Comparison of ENCODE assay signal across 9 mouse cellular contexts in genomic region chr17:45045804-45046203, GRCm38 (mm10).
DNase-seq lines count a peak whose midpoint lies in the region; ATAC-seq and TF ChIP-seq lines count a peak whose summit lies in the region.
"Had no signal": no experiment of that assay in that cellular context is flagged by ENCODE, and none has a peak within 500 bp of the region (broad histone marks: within the 10 kb centered on the region; RNA-seq: fewer than 3 reads in every experiment).

No protein-coding gene starts in this region.

- H3K4me3 ChIP-seq in cerebellum, adult 2 months (replicated peaks; ENCODE audit: insufficient read depth, low read depth, low read length): no peak overlapping the region
- H3K4me3 ChIP-seq in lung, adult 2 months (replicated peaks; ENCODE audit: extremely low read depth, low read depth, low read length): no peak overlapping the region
- H3K4me3 ChIP-seq in forebrain, embryonic 11.5 days (ENCODE audit: low read depth, low read length): no peak overlapping the region

- no peak overlapping the region for H3K4me2 ChIP-seq in forebrain, embryonic 11.5 days (ENCODE audit: low read depth, low read length, severe bottlenecking)

- no peak for DNase-seq in cerebellum, adult 2 months
- no peak for DNase-seq in cerebellum, adult 9-10 months
- DNase-seq in lung, adult 2 months: no peak
- DNase-seq in lung, adult 18-20 months: no peak
- peak; percentile 6 for DNase-seq in c-Kit-negative CD71-positive TER-119-positive erythroid progenitor cells, embryonic 14.5 days (ENCODE audit: low read depth, low spot score)
- DNase-seq in testis, postnatal 10 days (ENCODE audit: low spot score): peak; percentile 48
- DNase-seq in forebrain, embryonic 11.5 days (ENCODE audit: low spot score): no peak
- no peak for DNase-seq in right cerebral cortex, postnatal 4 days
- DNase-seq: heart, adult 18-20 months had no signal

- no peaks in the 10 kb centered on the region for H3K4me1 ChIP-seq in cerebellum, adult 2 months (ENCODE audit: control insufficient read depth, insufficient read depth, low read length)
- H3K4me1 ChIP-seq in lung, adult 2 months (ENCODE audit: control insufficient read depth, insufficient read depth, low read length): no peaks in the 10 kb centered on the region
- no peaks in the 10 kb centered on the region for H3K4me1 ChIP-seq in forebrain, embryonic 11.5 days (replicated peaks; ENCODE audit: control insufficient read depth, insufficient read depth, low read length)

- TF ChIP-seq POLR2A in cerebellum, adult 2 months (IDR thresholded peaks at IDR 0.05; ENCODE audit: borderline replicate concordance, insufficient read depth, low read length): no peak
- no peak for TF ChIP-seq POLR2A in lung, adult 2 months (IDR thresholded peaks at IDR 0.05; ENCODE audit: borderline replicate concordance, extremely low read depth, low read depth, low read length)

- peak; percentile 22; the same call in 1 of the 2 replicates for TF ChIP-seq CTCF in cerebellum, adult 2 months (IDR thresholded peaks at IDR 0.05; ENCODE audit: borderline replicate concordance, insufficient read depth, low read depth, low read length)
- TF ChIP-seq CTCF in lung, adult 2 months (IDR thresholded peaks at IDR 0.05; ENCODE audit: insufficient read depth, low read length): peak; percentile 30; the same call in 1 of the 2 replicates

- no peak overlapping the region for H3K27ac ChIP-seq in cerebellum, adult 2 months (ENCODE audit: insufficient read depth, low read length)
- no peak overlapping the region for H3K27ac ChIP-seq in forebrain, embryonic 11.5 days (ENCODE audit: low read depth, low read length)

- ATAC-seq in forebrain, embryonic 11.5 days (replicated peaks; ENCODE audit: low FRiP score): no peak

- H3K9me3 ChIP-seq in forebrain, embryonic 11.5 days (ENCODE audit: control insufficient read depth, low read length): no peaks in the 10 kb centered on the region

- no peak overlapping the region for H3K9ac ChIP-seq in forebrain, embryonic 11.5 days (ENCODE audit: low read length)

- H3K27me3 ChIP-seq in cerebellum, adult 2 months (ENCODE audit: control insufficient read depth, insufficient read depth, low read length): no peaks in the 10 kb centered on the region
- no peaks in the 10 kb centered on the region for H3K27me3 ChIP-seq in forebrain, embryonic 11.5 days (ENCODE audit: control insufficient read depth, insufficient read depth, low read length)

- H3K36me3 ChIP-seq in forebrain, embryonic 11.5 days (ENCODE audit: control insufficient read depth, insufficient read depth, low read length): no peaks in the 10 kb centered on the region

Comparison
In these comparisons a context has a peak if more than half of its experiments do, and no peak if none do; other contexts are left out.
1. DNase-seq: peak in c-Kit-negative CD71-positive TER-119-positive erythroid progenitor cells, embryonic 14.5 days (single experiment) and testis, postnatal 10 days (single experiment); none in cerebellum, adult 2 months (0 of 2), cerebellum, adult 9-10 months (single experiment), lung, adult 2 months (single experiment), lung, adult 18-20 months (0 of 2), forebrain, embryonic 11.5 days (single experiment) and right cerebral cortex, postnatal 4 days (single experiment).